Mouse (Mus musculus): Measurements from ENCODE around the gene Prdm1. TPM values are rescaled to one million over a fixed set of nuclear protein-coding genes. Genes with fewer than 3 reads are reported as not detected.

The Prdm1 gene
- total RNA-seq, 2 experiments from 2014 or later = 0.59 to 0.84 TPM

GRCm38 (mm10) chr10:44499897-44500519 lies 28.3 kb downstream of the Prdm1 start:
- DNase-seq (ENCODE audit: low spot score in 2 of 2) = no peak
- intact Hi-C loops (cut with DNase I) = no loop called here

- DNase-seq (ENCODE audit: low spot score in 2 of 2) = no peak
- intact Hi-C loops (cut with DNase I) = no loop called here
Measured at GRCm38 (mm10) chr10:44493818-44494492, 34.3 kb downstream of the Prdm1 start.

GRCm38 (mm10) chr10:44492815-44493525 lies 35.3 kb downstream of the Prdm1 start:
- DNase-seq (ENCODE audit: low spot score in 2 of 2) = no peak

GRCm38 (mm10) chr10:44490899-44491422 lies 37.3 kb downstream of the Prdm1 start:
- intact Hi-C loops (cut with DNase I) = no loop called here
- no peak for DNase-seq (ENCODE audit: low spot score in 2 of 2)

More at GRCm38 (mm10) chr10:44492815-44493525, 35.3 kb downstream of the Prdm1 start:
- intact Hi-C loops (cut with DNase I) = no loop called here

GRCm38 (mm10) chr10:44487132-44487531 lies 41.2 kb downstream of the Prdm1 start:
- no peak for DNase-seq (ENCODE audit: low spot score in 2 of 2)
- intact Hi-C loops (cut with DNase I) = no loop called here

- DNase-seq (ENCODE audit: low spot score in 2 of 2) = no peak
- intact Hi-C loops (cut with DNase I) = no loop called here
Measured at GRCm38 (mm10) chr10:44484077-44484476, 44.2 kb downstream of the Prdm1 start.

- DNase-seq (ENCODE audit: low spot score in 2 of 2) = no peak
- intact Hi-C loops (cut with DNase I) = no loop called here
Measured at GRCm38 (mm10) chr10:44483116-44483515, 45.2 kb downstream of the Prdm1 start.

GRCm38 (mm10) chr10:44481379-44481778 lies 46.9 kb downstream of the Prdm1 start:
- DNase-seq (ENCODE audit: low spot score in 2 of 2) = no peak
- intact Hi-C loops (cut with DNase I) = no loop called here

- no peak for DNase-seq (ENCODE audit: low spot score in 2 of 2)
- intact Hi-C loops (cut with DNase I) = no loop called here
Measured at GRCm38 (mm10) chr10:44479286-44479685, 49.0 kb downstream of the Prdm1 start.

- intact Hi-C loops (cut with DNase I) = no loop called here
- no peak for DNase-seq (ENCODE audit: low spot score in 2 of 2)
Measured at GRCm38 (mm10) chr10:44478091-44478490, 50.2 kb downstream of the Prdm1 start.

- intact Hi-C loops (cut with DNase I) = no loop called here
- no peak for DNase-seq (ENCODE audit: low spot score in 2 of 2)
Measured at GRCm38 (mm10) chr10:44477240-44477639, 51.1 kb downstream of the Prdm1 start.

GRCm38 (mm10) chr10:44476523-44476922 lies 51.8 kb downstream of the Prdm1 start:
- intact Hi-C loops (cut with DNase I) = no loop called here
- no peak for DNase-seq (ENCODE audit: low spot score in 2 of 2)

GRCm38 (mm10) chr10:44475376-44475775 lies 52.9 kb downstream of the Prdm1 start:
- no peak for DNase-seq (ENCODE audit: low spot score in 2 of 2)
- intact Hi-C loops (cut with DNase I) = no loop called here

GRCm38 (mm10) chr10:44474256-44474655 lies 54.0 kb downstream of the Prdm1 start:
- intact Hi-C loops (cut with DNase I) = no loop called here
- DNase-seq (ENCODE audit: low spot score in 2 of 2) = no peak

- no peak for DNase-seq (ENCODE audit: low spot score in 2 of 2)
- intact Hi-C loops (cut with DNase I) = no loop called here
Measured at GRCm38 (mm10) chr10:44465618-44466017, 62.7 kb downstream of the Prdm1 start.

- no peak for DNase-seq (ENCODE audit: low spot score in 2 of 2)
- intact Hi-C loops (cut with DNase I) = no loop called here
Measured at GRCm38 (mm10) chr10:44464563-44464962, 63.7 kb downstream of the Prdm1 start.

- DNase-seq (ENCODE audit: low spot score in 2 of 2) = no peak
- intact Hi-C loops (cut with DNase I) = no loop called here
Measured at GRCm38 (mm10) chr10:44463856-44464255, 64.4 kb downstream of the Prdm1 start.

GRCm38 (mm10) chr10:44462351-44462750 lies 66.0 kb downstream of the Prdm1 start:
- no peak for DNase-seq (ENCODE audit: low spot score in 2 of 2)
- intact Hi-C loops (cut with DNase I) = no loop called here

- intact Hi-C loops (cut with DNase I) = no loop called here
- DNase-seq (ENCODE audit: low spot score in 2 of 2) = no peak
Measured at GRCm38 (mm10) chr10:44461063-44461462, 67.2 kb downstream of the Prdm1 start.

- intact Hi-C loops (cut with DNase I) = no loop called here
- no peak for DNase-seq (ENCODE audit: low spot score in 2 of 2)
Measured at GRCm38 (mm10) chr10:44460095-44460810, 68.0 kb downstream of the Prdm1 start.
